In the genomic region with DNA sequence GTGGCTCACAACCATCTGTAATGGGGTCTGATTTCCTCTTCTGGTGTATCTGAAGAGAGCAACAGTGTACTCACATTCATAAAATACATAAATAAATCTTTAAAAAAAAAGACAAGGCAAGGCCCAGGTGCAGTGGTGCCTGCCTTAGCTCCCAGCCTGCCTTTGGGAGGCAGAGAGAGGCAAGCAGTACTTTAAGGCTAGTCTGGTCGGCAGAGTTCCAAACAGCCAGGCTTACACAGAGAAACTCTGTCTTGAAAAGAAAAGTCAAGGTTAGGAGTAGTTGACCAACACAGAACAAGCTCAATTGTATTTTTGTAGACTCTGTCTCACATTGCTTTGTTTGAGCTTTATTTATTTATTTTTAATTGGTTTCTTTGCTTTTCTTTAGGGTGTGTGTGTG, we compare ENCODE assay signal across 17 mouse cellular contexts.
"Had no signal": no experiment of that assay in that cellular context is flagged by ENCODE, and none has a peak within 500 bp of the region (broad histone marks: within the 10 kb centered on the region; RNA-seq: fewer than 3 reads in every experiment).

No protein-coding gene starts in this region.

- H3K27me3 ChIP-seq: liver, embryonic 13.5 days; stomach, embryonic 15.5 days had no signal

- DNase-seq: kidney, adult 18-20 months; kidney, postnatal 25 days; layer of hippocampus, adult 9-11 months; layer of hippocampus, postnatal 36 days; liver, embryonic 13.5 days; lung, adult 2 months; lung, postnatal 14 days; lung, postnatal 4 days; midbrain, embryonic 14.5 days; retina, postnatal 1 day; right cerebral cortex, postnatal 25 days; spleen, adult 18-20 months; thymus, postnatal 25 days had no signal

- H3K4me3 ChIP-seq: layer of hippocampus, adult 2 months; left cerebral cortex, adult 2 months; liver, embryonic 13.5 days; stomach, embryonic 15.5 days had no signal

- H3K27ac ChIP-seq: kidney, postnatal 0 days; layer of hippocampus, adult 2 months; left cerebral cortex, adult 2 months; liver, embryonic 13.5 days; stomach, embryonic 15.5 days had no signal

- H3K4me1 ChIP-seq: stomach, embryonic 15.5 days had no signal
